Mouse (Mus musculus) CD4-positive helper T cell, adult 2 months (primary cell): ENCODE results near the gene Nek5.
"Not testable (repeated sequence)": the region's sequence is repeated elsewhere in the genome, so short reads cannot be mapped to it uniquely, and the experiment has no call there.

Experiments
- DNase-seq: peaks from one replicate; pipeline ENCODE4 v3.0.0-alpha.2; 2012; ENCODE audit warnings: low read depth, missing footprints, low spot score

The Nek5 gene

DNA sequence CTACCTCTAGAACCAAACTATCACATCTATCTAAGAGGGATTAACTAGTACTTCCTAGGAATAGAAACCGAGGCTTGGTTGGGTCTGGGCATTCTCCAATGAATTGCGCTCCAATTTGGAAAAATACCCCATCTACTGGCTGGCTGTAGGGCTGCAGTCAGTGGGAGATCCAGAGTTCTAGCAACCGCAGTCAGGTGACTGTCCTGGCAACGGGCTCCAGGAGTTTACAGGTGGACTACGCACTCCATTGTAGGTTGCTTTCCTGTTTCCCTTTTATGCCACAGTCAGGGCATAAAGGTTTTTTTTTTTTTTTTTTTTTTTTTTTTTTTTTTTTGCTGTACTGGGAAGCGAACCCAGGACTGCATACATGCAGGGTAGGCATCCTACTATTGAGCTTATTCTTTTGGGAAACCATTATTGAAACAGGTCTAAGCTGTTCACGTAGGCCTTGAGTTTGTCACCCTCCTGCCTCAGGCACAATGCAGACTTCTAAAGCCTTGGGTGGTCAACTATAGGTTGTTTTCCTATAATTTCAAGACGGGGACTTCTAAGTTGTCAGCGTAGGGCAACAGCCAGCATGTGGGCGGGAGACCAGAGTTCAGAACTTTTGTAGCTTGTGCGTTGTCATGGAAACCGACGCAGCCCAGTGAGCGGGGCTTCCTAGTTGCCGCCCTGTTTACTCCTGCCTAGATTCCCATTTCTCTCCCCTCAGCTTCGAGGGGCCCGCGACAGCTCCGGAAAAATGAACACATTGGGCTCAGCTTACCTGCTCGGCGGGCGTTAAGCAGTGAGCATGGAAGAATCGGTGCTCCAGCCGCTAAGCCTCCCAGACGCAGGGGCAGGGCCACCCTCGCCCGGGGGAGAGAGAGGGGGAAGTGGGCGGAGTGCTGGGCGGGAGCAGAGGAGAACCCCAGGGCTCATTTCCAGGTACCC lies at the start of gene Nek5:
TSS of gene Nek5 (minus strand) at position 834 of the 933 bp plus-strand sequence.
- DNase-seq, result peak; percentile 64

GRCm38 (mm10) chr8:22169167-22169566 lies 44.3 kb upstream of the Nek5 start:
- DNase-seq, result no peak

GRCm38 (mm10) chr8:22166080-22166603 lies 41.3 kb upstream of the Nek5 start, which contains the start of gene Nek3:
Nek3 (minus strand) TSS chr8:22166435.
- DNase-seq, result peak; percentile 94

GRCm38 (mm10) chr8:22165251-22166079 lies 40.6 kb upstream of the Nek5 start:
- peak; percentile 21 for DNase-seq

- no peak for DNase-seq
Observed at GRCm38 (mm10) chr8:22164431-22164830, 39.6 kb upstream of the Nek5 start.

DNA sequence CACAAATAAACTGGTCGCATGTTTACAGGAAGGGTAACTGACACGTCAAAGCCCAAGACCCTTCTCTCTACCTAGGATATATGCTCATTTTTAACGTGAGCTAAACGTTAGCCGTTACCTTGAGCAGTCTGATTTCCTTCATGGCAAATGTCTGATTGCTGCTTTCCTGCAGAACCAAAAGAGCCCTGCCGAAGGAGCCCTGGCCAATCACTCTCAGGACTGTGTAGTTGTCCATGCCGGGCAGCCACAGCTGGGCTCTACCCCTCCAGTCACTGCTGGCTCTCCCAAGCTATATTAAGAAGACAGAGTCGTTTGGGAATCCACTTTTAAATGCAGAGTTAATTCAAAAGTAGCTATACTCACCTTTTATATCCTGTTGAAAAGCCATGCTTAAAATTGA lies 37.4 kb upstream of the Nek5 start:
- no peak for DNase-seq

DNA sequence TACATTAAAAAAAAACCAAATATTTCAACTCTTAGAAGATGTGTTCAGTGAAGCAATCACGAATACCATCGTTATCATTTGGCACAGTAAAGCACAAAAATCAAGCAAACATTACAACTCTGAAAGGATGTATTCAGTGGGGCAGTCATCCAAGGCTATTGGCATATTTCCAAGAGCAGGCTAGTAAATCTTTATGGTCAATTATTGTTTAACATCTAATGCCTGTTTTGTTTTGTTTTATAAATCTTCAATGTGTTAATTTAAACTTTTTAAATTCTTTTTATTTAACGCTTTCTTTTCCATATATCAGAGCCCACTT lies 25.5 kb upstream of the Nek5 start:
- DNase-seq, result no peak

GRCm38 (mm10) chr8:22149643-22150344 lies 24.9 kb upstream of the Nek5 start:
- no peak for DNase-seq

- no peak for DNase-seq
Observed at GRCm38 (mm10) chr8:22148367-22148740, 23.5 kb upstream of the Nek5 start.

- DNase-seq, result no peak
Observed at GRCm38 (mm10) chr8:22147706-22148366, 23.0 kb upstream of the Nek5 start.

- DNase-seq, result no peak
Observed at GRCm38 (mm10) chr8:22145831-22146230, 21.0 kb upstream of the Nek5 start.

GRCm38 (mm10) chr8:22143764-22144491 lies 19.1 kb upstream of the Nek5 start:
- DNase-seq, result no peak

GRCm38 (mm10) chr8:22142592-22142991 lies 17.7 kb upstream of the Nek5 start:
- no peak for DNase-seq

DNA sequence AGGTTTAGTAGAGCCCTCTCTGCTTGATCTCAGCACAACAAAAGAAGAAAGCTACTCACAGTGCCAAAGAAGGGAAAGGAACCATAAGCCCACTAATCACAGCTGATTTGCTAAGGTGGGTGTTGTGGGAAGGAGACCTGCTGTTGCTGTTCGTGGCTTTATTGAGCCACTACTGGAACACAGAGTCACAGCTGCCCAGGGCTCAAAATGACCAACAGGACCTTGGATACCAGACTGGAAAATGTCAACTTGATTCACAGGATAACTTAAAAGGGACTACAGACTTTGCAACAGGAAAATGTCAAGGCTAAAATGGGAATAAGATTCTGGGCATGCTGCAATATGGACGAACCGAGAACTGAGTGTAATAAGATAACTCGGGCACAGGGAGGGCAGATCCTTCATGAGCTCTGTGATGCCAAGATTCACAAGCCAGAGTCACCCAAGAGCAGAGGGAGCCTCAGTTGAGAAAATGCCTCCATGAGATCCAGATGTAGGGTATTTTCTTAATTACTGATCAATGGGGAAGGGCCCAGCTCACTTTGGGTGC lies 17.1 kb upstream of the Nek5 start:
- DNase-seq, result no peak

DNA sequence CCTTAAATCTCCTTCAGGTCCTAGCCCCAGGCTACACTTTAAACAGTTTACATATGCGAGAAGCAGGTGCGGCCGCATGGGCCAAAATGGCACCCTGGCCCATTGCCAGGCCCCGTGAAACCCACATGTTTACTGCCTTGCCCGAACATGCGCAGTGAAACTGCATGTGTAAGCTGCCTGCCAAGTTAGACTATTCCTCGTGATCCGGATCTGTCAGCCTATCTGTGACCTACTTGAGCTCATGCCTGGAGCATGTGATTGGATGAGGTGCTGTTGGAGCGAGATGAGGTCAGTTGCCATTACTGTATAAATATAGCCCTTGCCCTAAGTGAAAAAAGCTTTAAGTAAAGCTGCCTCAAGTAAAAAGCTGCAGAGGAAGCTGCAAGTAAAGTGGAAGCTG lies 11.6 kb upstream of the Nek5 start:
- not testable (repeated sequence) for DNase-seq

- DNase-seq, result no peak
Observed at GRCm38 (mm10) chr8:22134750-22135135, 9.9 kb upstream of the Nek5 start.

- DNase-seq, result no peak
Observed at GRCm38 (mm10) chr8:22134078-22134749, 9.4 kb upstream of the Nek5 start.

GRCm38 (mm10) chr8:22132062-22132461 lies 7.2 kb upstream of the Nek5 start:
- DNase-seq, result no peak

DNA sequence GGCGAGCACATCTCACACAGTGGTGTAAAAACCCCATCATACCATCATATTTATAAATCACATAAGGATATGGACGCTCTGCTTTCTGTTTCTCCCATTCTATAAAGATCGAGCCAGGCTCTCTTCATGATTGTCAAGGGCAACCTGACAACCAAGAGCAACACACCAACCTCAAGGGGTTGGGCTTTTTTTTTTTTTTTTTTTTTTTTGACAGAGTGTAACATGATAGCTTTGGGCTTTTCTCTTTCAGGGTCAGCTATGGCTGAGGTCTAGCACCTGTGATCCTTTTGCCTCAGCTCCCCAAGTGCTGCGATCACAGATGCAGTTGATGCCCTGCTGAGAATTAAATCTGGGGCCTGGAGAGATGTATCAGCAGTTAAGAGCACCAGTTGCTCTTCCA lies 17.8 kb downstream of the Nek5 start:
- no peak for DNase-seq

DNA sequence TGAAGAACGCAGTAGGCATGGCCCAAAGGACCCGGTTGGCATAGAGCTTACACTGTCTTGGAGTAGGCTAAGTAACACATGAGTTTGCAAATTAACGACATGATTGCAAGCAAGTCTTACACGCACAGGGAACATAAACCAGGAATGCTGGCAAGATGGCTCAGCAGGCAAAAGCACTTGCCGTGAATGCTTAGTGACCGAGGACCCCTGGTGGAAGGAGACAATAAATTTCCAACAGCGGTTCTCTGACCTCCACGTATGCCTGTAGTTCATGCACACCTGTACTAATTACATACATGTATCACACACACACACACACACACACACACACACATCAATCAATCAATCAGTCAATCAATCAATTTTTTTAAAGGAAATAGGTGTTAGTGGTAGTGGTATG lies 33.3 kb downstream of the Nek5 start:
- no peak for DNase-seq
